Mouse (Mus musculus): ENCODE measurements at regions not wholly inside any gene's neighbourhood (a gene's known extent, or its start where the extent isn't known, plus 50 kb on each side); places are given as distances from the start of the nearest gene placed in this dataset.

- ATAC-seq (replicated peaks; ENCODE audit: low FRiP score) (no peak), DNase-seq (ENCODE audit: low spot score) (no peak)
- no peak overlapping the region for H3K4me2 ChIP-seq (ENCODE audit: low read depth, low read length, severe bottlenecking)
- H3K9ac ChIP-seq (ENCODE audit: low read length), result no peak overlapping the region
- WGBS, result 40% methylated on average over 1 of the region's 1 CpGs
- H3K9me3 ChIP-seq (ENCODE audit: control insufficient read depth, low read length), result no peaks in the 10 kb centered on the region
- H3K4me1 ChIP-seq (replicated peaks; ENCODE audit: control insufficient read depth, insufficient read depth, low read length), result no peaks in the 10 kb centered on the region
- no peak overlapping the region for H3K27ac ChIP-seq (ENCODE audit: low read depth, low read length)
- H3K27me3 ChIP-seq (ENCODE audit: control insufficient read depth, insufficient read depth, low read length), result no peaks in the 10 kb centered on the region
- no peaks in the 10 kb centered on the region for H3K36me3 ChIP-seq (ENCODE audit: control insufficient read depth, insufficient read depth, low read length)
- no peak overlapping the region for H3K4me3 ChIP-seq (ENCODE audit: low read depth, low read length)
Measured at GRCm38 (mm10) chr11:23154851-23155250, 101.0 kb upstream of the Xpo1 start.

DNA sequence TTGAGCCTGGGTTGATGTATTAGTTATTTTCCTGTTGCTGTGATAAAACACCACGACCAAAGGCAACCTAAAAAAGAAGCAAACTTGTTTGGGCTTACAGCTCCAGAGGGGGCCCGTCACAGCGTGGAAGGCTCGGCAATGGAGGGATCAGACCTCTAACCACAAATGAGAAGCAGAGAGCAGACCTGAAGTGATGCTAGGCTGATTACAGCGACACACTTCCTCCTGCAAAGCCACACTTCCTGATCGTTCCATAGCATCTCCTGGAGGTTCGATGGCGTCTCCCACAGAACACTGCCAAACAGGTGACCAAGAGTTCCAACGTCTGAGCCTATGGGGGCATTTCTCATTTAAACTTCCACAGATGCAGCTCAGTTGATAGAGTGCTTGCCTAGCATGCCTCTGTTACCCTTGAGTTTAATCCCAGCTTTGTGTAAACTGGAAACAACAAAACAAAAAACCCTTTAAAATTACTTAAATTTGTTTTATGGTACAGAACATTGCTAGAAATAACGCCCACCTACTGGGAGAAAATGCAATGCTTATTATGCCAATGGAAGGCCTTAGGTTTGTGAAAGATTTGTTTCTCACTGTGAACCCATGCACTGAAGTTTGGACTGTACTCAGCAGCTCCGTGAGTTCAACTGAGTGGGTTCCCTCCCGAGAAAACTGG is 87.2 kb upstream of the Xpo1 start:
- Histone ChIP-seq H3K27me3 (ENCODE audit: control insufficient read depth, insufficient read depth, low read length) (no peaks in the 10 kb centered on the region), H3K9me3 (ENCODE audit: control insufficient read depth, low read length) (no peaks in the 10 kb centered on the region), H3K36me3 (ENCODE audit: control insufficient read depth, insufficient read depth, low read length) (no peaks in the 10 kb centered on the region), H3K27ac (ENCODE audit: low read depth, low read length) (no peak overlapping the region), H3K9ac (ENCODE audit: low read length) (no peak overlapping the region), H3K4me1 (replicated peaks; ENCODE audit: control insufficient read depth, insufficient read depth, low read length) (no peaks in the 10 kb centered on the region), H3K4me3 (ENCODE audit: low read depth, low read length) (no peak overlapping the region), H3K4me2 (ENCODE audit: low read depth, low read length, severe bottlenecking) (no peak overlapping the region)
- ATAC-seq (replicated peaks; ENCODE audit: low FRiP score), result no peak
- no peak for DNase-seq (ENCODE audit: low spot score)
- WGBS, result 83% methylated on average over 12 of the region's 12 CpGs

DNA sequence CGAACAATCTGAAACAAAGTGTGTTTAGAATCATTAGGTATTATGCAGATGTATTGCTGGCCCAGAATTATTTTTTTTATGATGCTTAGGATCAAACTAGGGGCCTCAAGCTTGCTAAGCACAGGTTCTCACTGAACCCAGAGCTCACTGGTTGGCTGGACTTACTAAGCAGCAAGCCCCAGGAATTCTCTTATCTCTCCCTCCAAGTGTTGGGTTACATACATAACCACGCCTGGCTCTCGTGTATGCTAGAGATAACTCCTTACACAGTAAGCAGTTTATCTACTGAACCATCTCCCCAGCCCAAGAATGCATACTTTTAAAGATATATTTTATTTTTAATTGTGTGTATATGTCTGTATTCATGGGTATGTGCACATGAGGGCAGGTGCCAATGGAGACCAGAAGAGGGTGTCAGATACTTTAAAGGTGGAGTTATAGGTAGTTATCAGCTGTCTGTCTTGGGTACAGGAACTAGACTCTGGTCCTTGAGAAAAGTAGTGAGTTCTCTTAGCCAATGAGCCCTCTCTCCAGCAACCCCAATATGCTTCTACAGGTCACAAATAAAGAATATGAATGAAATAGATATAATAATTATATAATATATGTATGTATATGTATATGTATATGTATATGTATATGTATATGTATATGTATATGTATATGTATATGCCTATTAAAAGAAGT is 86.0 kb upstream of the Xpo1 start:
- Histone ChIP-seq H3K9ac (ENCODE audit: low read length) (no peak overlapping the region), H3K4me3 (ENCODE audit: low read depth, low read length) (no peak overlapping the region), H3K36me3 (ENCODE audit: control insufficient read depth, insufficient read depth, low read length) (no peaks in the 10 kb centered on the region), H3K4me2 (ENCODE audit: low read depth, low read length, severe bottlenecking) (no peak overlapping the region), H3K27me3 (ENCODE audit: control insufficient read depth, insufficient read depth, low read length) (no peaks in the 10 kb centered on the region), H3K9me3 (ENCODE audit: control insufficient read depth, low read length) (no peaks in the 10 kb centered on the region), H3K27ac (ENCODE audit: low read depth, low read length) (no peak overlapping the region), H3K4me1 (replicated peaks; ENCODE audit: control insufficient read depth, insufficient read depth, low read length) (no peaks in the 10 kb centered on the region)
- ATAC-seq (replicated peaks; ENCODE audit: low FRiP score) (no peak), DNase-seq (ENCODE audit: low spot score) (no peak)
- 85% methylated on average over 3 of the region's 3 CpGs for WGBS

DNA sequence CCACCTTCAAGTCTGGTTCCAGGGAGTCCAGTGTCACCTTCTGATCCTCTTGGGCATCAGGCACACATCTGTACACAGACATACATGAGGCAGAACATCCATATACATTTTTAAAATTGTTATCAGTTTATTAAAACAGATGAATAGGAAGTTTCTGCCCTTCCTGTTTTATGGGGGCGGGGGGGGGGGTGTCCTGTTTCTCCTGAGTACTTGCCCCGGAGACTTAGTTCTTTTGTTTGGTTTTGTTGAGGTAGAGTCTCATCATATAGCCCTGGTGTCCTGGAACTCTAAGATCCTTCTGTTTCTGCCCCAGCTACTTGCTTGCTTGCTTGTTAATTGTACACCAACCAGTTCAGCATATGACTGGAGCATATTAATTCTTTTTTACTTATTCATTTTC is 85.0 kb upstream of the Xpo1 start:
- H3K4me3 ChIP-seq (ENCODE audit: low read depth, low read length), result no peak overlapping the region
- H3K27ac ChIP-seq (ENCODE audit: low read depth, low read length), result no peak overlapping the region
- ATAC-seq (replicated peaks; ENCODE audit: low FRiP score) (no peak), DNase-seq (ENCODE audit: low spot score) (no peak)
- H3K4me1 ChIP-seq (replicated peaks; ENCODE audit: control insufficient read depth, insufficient read depth, low read length), result no peaks in the 10 kb centered on the region
- H3K4me2 ChIP-seq (ENCODE audit: low read depth, low read length, severe bottlenecking), result no peak overlapping the region
- H3K27me3 ChIP-seq (ENCODE audit: control insufficient read depth, insufficient read depth, low read length), result no peaks in the 10 kb centered on the region
- 69% methylated on average over 2 of the region's 2 CpGs for WGBS
- H3K9me3 ChIP-seq (ENCODE audit: control insufficient read depth, low read length), result no peaks in the 10 kb centered on the region
- H3K9ac ChIP-seq (ENCODE audit: low read length), result no peak overlapping the region
- no peaks in the 10 kb centered on the region for H3K36me3 ChIP-seq (ENCODE audit: control insufficient read depth, insufficient read depth, low read length)

- Histone ChIP-seq H3K36me3 (ENCODE audit: control insufficient read depth, insufficient read depth, low read length) (no peaks in the 10 kb centered on the region), H3K27me3 (ENCODE audit: control insufficient read depth, insufficient read depth, low read length) (no peaks in the 10 kb centered on the region), H3K27ac (ENCODE audit: low read depth, low read length) (no peak overlapping the region), H3K4me3 (ENCODE audit: low read depth, low read length) (no peak overlapping the region), H3K4me1 (replicated peaks; ENCODE audit: control insufficient read depth, insufficient read depth, low read length) (no peaks in the 10 kb centered on the region), H3K9ac (ENCODE audit: low read length) (no peak overlapping the region), H3K4me2 (ENCODE audit: low read depth, low read length, severe bottlenecking) (no peak overlapping the region), H3K9me3 (ENCODE audit: control insufficient read depth, low read length) (no peaks in the 10 kb centered on the region)
- WGBS, result 92% methylated on average over 1 of the region's 1 CpGs
- ATAC-seq (replicated peaks; ENCODE audit: low FRiP score) (no peak), DNase-seq (ENCODE audit: low spot score) (no peak)
Measured at GRCm38 (mm10) chr11:23171760-23172159, 84.1 kb upstream of the Xpo1 start.

GRCm38 (mm10) chr11:23181647-23182046 is 74.2 kb upstream of the Xpo1 start:
- Histone ChIP-seq H3K4me1 (replicated peaks; ENCODE audit: control insufficient read depth, insufficient read depth, low read length) (no peaks in the 10 kb centered on the region), H3K36me3 (ENCODE audit: control insufficient read depth, insufficient read depth, low read length) (no peaks in the 10 kb centered on the region), H3K27ac (ENCODE audit: low read depth, low read length) (no peak overlapping the region), H3K9ac (ENCODE audit: low read length) (no peak overlapping the region), H3K4me3 (ENCODE audit: low read depth, low read length) (no peak overlapping the region), H3K9me3 (ENCODE audit: control insufficient read depth, low read length) (peaks cover 4% of the 10 kb centered on the region; the same call in 1 of the 2 replicates), H3K4me2 (ENCODE audit: low read depth, low read length, severe bottlenecking) (no peak overlapping the region), H3K27me3 (ENCODE audit: control insufficient read depth, insufficient read depth, low read length) (no peaks in the 10 kb centered on the region)
- 86% methylated on average over 7 of the region's 7 CpGs for WGBS
- no peak for ATAC-seq (replicated peaks; ENCODE audit: low FRiP score)
- no peak for DNase-seq (ENCODE audit: low spot score)

GRCm38 (mm10) chr11:23185211-23185610 is 70.6 kb upstream of the Xpo1 start:
- peaks cover 4% of the 10 kb centered on the region; the same call in 1 of the 2 replicates for H3K9me3 ChIP-seq (ENCODE audit: control insufficient read depth, low read length)
- 94% methylated on average over 2 of the region's 2 CpGs for WGBS
- H3K9ac ChIP-seq (ENCODE audit: low read length), result no peak overlapping the region
- ATAC-seq (replicated peaks; ENCODE audit: low FRiP score), result no peak
- no peak overlapping the region for H3K4me3 ChIP-seq (ENCODE audit: low read depth, low read length)
- H3K4me1 ChIP-seq (replicated peaks; ENCODE audit: control insufficient read depth, insufficient read depth, low read length), result no peaks in the 10 kb centered on the region
- no peaks in the 10 kb centered on the region for H3K27me3 ChIP-seq (ENCODE audit: control insufficient read depth, insufficient read depth, low read length)
- H3K27ac ChIP-seq (ENCODE audit: low read depth, low read length), result no peak overlapping the region
- no peak for DNase-seq (ENCODE audit: low spot score)
- H3K4me2 ChIP-seq (ENCODE audit: low read depth, low read length, severe bottlenecking), result no peak overlapping the region
- no peaks in the 10 kb centered on the region for H3K36me3 ChIP-seq (ENCODE audit: control insufficient read depth, insufficient read depth, low read length)

DNA sequence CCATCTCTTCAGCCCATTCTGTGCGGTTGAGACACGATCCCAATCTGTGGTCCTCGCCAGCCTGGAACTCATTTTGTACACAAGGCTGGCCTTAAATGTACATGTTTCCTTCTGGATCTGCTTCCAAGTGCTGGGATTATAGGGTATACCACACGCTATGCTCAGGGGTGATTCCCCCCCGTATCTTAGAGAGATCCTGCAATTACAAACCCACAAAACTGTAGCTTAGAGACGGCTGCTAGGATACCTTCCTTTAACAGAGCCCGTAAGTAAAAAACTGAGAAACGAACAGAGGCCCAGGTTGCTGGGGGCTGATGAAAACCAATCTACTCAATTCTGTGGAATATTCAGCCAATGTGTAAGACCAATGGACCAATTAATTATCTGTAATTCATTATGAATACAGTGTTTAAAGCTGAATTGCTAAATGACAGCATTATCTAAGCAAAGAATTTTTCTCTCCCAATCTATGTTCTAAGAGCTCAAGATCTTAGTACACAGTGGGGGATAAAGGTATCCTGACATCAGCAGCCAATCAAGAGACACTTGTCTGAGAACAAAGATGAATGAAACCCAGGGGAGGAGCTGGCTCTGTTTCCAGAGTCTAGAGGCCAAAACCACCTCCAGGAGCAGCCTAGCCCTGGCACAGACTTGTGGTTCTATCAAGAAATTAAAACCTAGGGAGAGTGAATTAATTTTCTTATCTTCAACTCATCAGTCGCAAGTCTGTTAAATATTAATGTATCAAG is 54.0 kb upstream of the Xpo1 start:
- no peaks in the 10 kb centered on the region for H3K27me3 ChIP-seq (ENCODE audit: control insufficient read depth, insufficient read depth, low read length)
- no peaks in the 10 kb centered on the region for H3K4me1 ChIP-seq (replicated peaks; ENCODE audit: control insufficient read depth, insufficient read depth, low read length)
- WGBS, result 85% methylated on average over 9 of the region's 9 CpGs
- DNase-seq (ENCODE audit: low spot score), result no peak
- ATAC-seq (replicated peaks; ENCODE audit: low FRiP score), result no peak
- H3K4me2 ChIP-seq (ENCODE audit: low read depth, low read length, severe bottlenecking), result no peak overlapping the region
- no peaks in the 10 kb centered on the region for H3K9me3 ChIP-seq (ENCODE audit: control insufficient read depth, low read length)
- H3K9ac ChIP-seq (ENCODE audit: low read length), result no peak overlapping the region
- no peak overlapping the region for H3K27ac ChIP-seq (ENCODE audit: low read depth, low read length)
- no peak overlapping the region for H3K4me3 ChIP-seq (ENCODE audit: low read depth, low read length)
- no peaks in the 10 kb centered on the region for H3K36me3 ChIP-seq (ENCODE audit: control insufficient read depth, insufficient read depth, low read length)
